Mouse (Mus musculus) olfactory bulb, adult 2 months (tissue): ENCODE results near the gene Snrnp70. TPM values are rescaled to one million over a fixed set of nuclear protein-coding genes. Genes with fewer than 3 reads are reported as not detected.
"Not testable (repeated sequence)": the region's sequence is repeated elsewhere in the genome, so short reads cannot be mapped to it uniquely, and the experiment has no call there.

ENCODE experiments used
- H3K27ac ChIP-seq: fragments of 200-500 bp; 2 replicates; pipeline ENCODE4 v1.5.1; 2012; ENCODE audit warnings: low read depth, low read length; ENCODE audit not compliant: insufficient read depth
- H3K4me1 ChIP-seq: fragments of 200-500 bp; 2 replicates; pipeline ENCODE4 v1.6.1; 2012; ENCODE audit warnings: low read length; ENCODE audit not compliant: control insufficient read depth, insufficient read depth
- H3K4me3 ChIP-seq: fragments of 200-500 bp; 2 replicates; pipeline ENCODE4 v1.5.1; 2012; ENCODE audit warnings: mild to moderate bottlenecking, low read depth, low read length, moderate library complexity; ENCODE audit not compliant: insufficient read depth
- CTCF ChIP-seq: fragments of 200-500 bp; IDR thresholded peaks from 2 replicates; pipeline ENCODE4 v1.5.1; 2012; ENCODE audit warnings: low read depth, mild to moderate bottlenecking, low read length, moderate library complexity; ENCODE audit not compliant: insufficient read depth
- POLR2A ChIP-seq: fragments of 200-500 bp; IDR thresholded peaks from 2 replicates; pipeline ENCODE4 v1.6.1; 2012; ENCODE audit warnings: mild to moderate bottlenecking, low read depth, low read length, moderate library complexity; ENCODE audit not compliant: insufficient read depth
- WGBS: fragments of 180-500 bp; shearing (Covaris S2); methylation state at CpG from one replicate; pipeline ENCODE4 v1.1.7; 2018; 5-methylcytosine and 5-hydroxymethylcytosine counted together
- polyA plus RNA-seq: library from polyadenylated mRNA; stranded (reverse); fragments of >200 nt; gene quantifications from 2 replicates; pipeline ENCODE4 v1.2.4, GENCODE M21; 2012; ENCODE audit warnings: low replicate concordance; ENCODE audit not compliant: missing spikeins, insufficient read depth, insufficient read length

The Snrnp70 gene
- polyA plus RNA-seq, 1 experiment, result 1,039 TPM

GRCm38 (mm10) chr7:45403532-45404261 is 8.2 kb upstream of the Snrnp70 start:
- Histone ChIP-seq H3K4me3 (no peak overlapping the region), H3K4me1 (peaks cover 10% of the 10 kb centered on the region; the same call in 1 of the 2 replicates), H3K27ac (no peak overlapping the region)
- WGBS, result 42% methylated on average over 6 of the region's 6 CpGs
- TF ChIP-seq CTCF, result no peak

- TF ChIP-seq CTCF (no peak), POLR2A (no peak)
- Histone ChIP-seq H3K4me3 (no peak overlapping the region), H3K27ac (no peak overlapping the region), H3K4me1 (peaks cover 10% of the 10 kb centered on the region; the same call in 1 of the 2 replicates)
- WGBS, result 67% methylated on average over 10 of the region's 10 CpGs
Measured at GRCm38 (mm10) chr7:45401521-45402085, 6.1 kb upstream of the Snrnp70 start.

- Histone ChIP-seq H3K4me3 (no peak overlapping the region), H3K27ac (no peak overlapping the region), H3K4me1 (peaks cover 8% of the 10 kb centered on the region)
- WGBS, result 78% methylated on average over 2 of the region's 2 CpGs
- no peak for TF ChIP-seq POLR2A
- no peak for TF ChIP-seq CTCF
Measured at GRCm38 (mm10) chr7:45396787-45397186, 1.2 kb upstream of the Snrnp70 start.

- Histone ChIP-seq H3K4me3 (peak overlapping the region; percentile 52), H3K27ac (peak overlapping the region; percentile 70; the same call in 1 of the 2 replicates)
- WGBS, result under 1% methylated on average over 3 of the region's 3 CpGs
- H3K4me1 ChIP-seq, result not testable (repeated sequence)
Measured at GRCm38 (mm10) chr7:45396337-45396775, 814 bp upstream of the Snrnp70 start.

GRCm38 (mm10) chr7:45395129-45395541 is 407 bp downstream of the Snrnp70 start:
- Histone ChIP-seq H3K4me1 (peaks cover 8% of the 10 kb centered on the region), H3K27ac (peak overlapping the region; percentile 88), H3K4me3 (peak overlapping the region; percentile 81)
- TF ChIP-seq CTCF (no peak), POLR2A (no peak)
- under 1% methylated on average over 20 of the region's 20 CpGs for WGBS

- Histone ChIP-seq H3K27ac (no peak overlapping the region), H3K4me3 (no peak overlapping the region), H3K4me1 (no peaks in the 10 kb centered on the region)
- WGBS, result 89% methylated on average over 3 of the region's 3 CpGs
- TF ChIP-seq POLR2A, result no peak
- no peak for TF ChIP-seq CTCF
Measured at GRCm38 (mm10) chr7:45386077-45386476, 9.5 kb downstream of the Snrnp70 start.

GRCm38 (mm10) chr7:45376057-45376456 is 19.5 kb downstream of the Snrnp70 start:
- WGBS, result 67% methylated on average over 1 of the region's 1 CpGs
- TF ChIP-seq POLR2A, result no peak
- TF ChIP-seq CTCF, result no peak
- Histone ChIP-seq H3K4me3 (no peak overlapping the region), H3K4me1 (no peaks in the 10 kb centered on the region), H3K27ac (no peak overlapping the region)

GRCm38 (mm10) chr7:45374620-45375019 is 20.9 kb downstream of the Snrnp70 start:
- Histone ChIP-seq H3K27ac (no peak overlapping the region), H3K4me3 (no peak overlapping the region), H3K4me1 (peaks cover 10% of the 10 kb centered on the region)
- TF ChIP-seq CTCF (no peak), POLR2A (no peak)
- 93% methylated on average over 8 of the region's 8 CpGs for WGBS

GRCm38 (mm10) chr7:45372371-45372770 is 23.2 kb downstream of the Snrnp70 start:
- WGBS, result 87% methylated on average over 5 of the region's 5 CpGs
- Histone ChIP-seq H3K27ac (no peak overlapping the region), H3K4me1 (peaks cover 25% of the 10 kb centered on the region), H3K4me3 (no peak overlapping the region)
- TF ChIP-seq POLR2A, result no peak
- no peak for TF ChIP-seq CTCF
